Mouse (Mus musculus) forebrain, embryonic 12.5 days (tissue): Measurements from ENCODE around the gene Gde1. TPM values are rescaled to one million over a fixed set of nuclear protein-coding genes. Genes with fewer than 3 reads are reported as not detected.

Experiments used
- ATAC-seq: fragments of 200-750 bp; cut with Nextera tagmentation; 2 replicates; pipeline ENCODE4 v1.8.0; 2017; ENCODE audit warnings: moderate TSS enrichment; ENCODE audit not compliant: low FRiP score
- H3K27ac ChIP-seq: fragments of 300-500 bp; sonication (generic); 2 replicates; pipeline ENCODE4 v1.5.1; 2016; ENCODE audit warnings: mild to moderate bottlenecking
- H3K27me3 ChIP-seq: fragments of 300-500 bp; sonication (generic); 2 replicates; pipeline ENCODE4 v1.6.1; 2016; ENCODE audit warnings: mild to moderate bottlenecking
- H3K36me3 ChIP-seq: fragments of 300-500 bp; sonication (generic); replicated peaks from 2 replicates; pipeline ENCODE4 v1.6.1; 2016; ENCODE audit warnings: mild to moderate bottlenecking
- H3K4me1 ChIP-seq: fragments of 300-500 bp; sonication (generic); 2 replicates; pipeline ENCODE4 v1.6.1; 2016
- H3K4me2 ChIP-seq: fragments of 300-500 bp; sonication (generic); 2 replicates; pipeline ENCODE4 v1.6.1; 2016; ENCODE audit warnings: mild to moderate bottlenecking, moderate library complexity
- H3K4me3 ChIP-seq: fragments of 300-500 bp; sonication (generic); replicated peaks from 2 replicates; pipeline ENCODE4 v1.5.1; 2016; ENCODE audit warnings: mild to moderate bottlenecking
- H3K9ac ChIP-seq: fragments of 300-500 bp; sonication (generic); 2 replicates; pipeline ENCODE4 v1.6.1; 2016; ENCODE audit warnings: mild to moderate bottlenecking
- H3K9me3 ChIP-seq: fragments of 300-500 bp; sonication (generic); 2 replicates; pipeline ENCODE4 v1.6.1; 2016
- WGBS: fragments of 180-500 bp; shearing (Covaris S2); methylation state at CpG from one replicate; pipeline ENCODE4 v1.1.7; 2016; 5-methylcytosine and 5-hydroxymethylcytosine counted together
- polyA plus RNA-seq: library from polyadenylated mRNA; unstranded; fragments of >200 nt; fragmentation: Nextera tagmentation; extraction: Ambion mirVana; gene quantifications from 2 replicates; pipeline ENCODE4 v1.2.1, GENCODE M21; 2016

Gde1 gene
- polyA plus RNA-seq, 1 experiment from 2014 or later = 98.5 TPM

DNA sequence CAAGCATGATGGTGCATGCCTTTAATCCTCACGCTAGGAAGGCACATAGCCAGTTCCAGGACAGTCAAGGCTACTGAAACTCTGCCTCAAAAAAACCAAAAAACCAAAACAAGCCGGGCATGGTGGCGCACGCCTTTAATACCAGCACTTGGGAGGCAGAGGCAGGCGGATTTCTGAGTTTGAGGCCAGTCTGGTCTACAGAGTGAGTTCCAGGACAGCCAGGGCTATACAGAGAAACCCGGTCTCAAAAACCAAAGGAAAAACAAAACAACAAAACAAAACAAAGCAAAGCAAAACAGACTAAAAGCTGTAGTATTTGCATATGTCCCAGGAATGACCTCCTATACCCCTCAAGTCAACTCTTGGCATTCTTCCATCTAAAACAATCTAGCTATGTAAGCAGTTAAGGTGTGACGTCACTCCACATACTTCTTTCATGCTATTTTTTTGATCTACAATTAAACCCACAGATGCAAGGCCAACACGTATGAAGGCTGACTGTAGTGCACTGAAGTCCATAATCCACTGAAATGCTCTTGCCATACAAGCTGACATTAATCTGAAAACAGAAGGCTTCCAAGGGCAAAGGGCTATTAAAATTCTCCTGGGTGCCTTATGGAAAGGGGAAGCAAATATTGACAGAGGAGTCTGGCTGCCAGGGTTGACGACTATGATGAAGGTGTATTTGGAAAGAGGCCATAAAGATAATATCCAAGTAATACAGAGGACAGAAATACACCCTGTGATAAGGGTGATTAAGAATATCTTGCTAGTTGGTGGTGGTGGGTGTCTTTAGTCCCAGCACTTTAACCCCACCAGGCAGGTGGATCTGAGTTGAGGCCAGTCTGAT lies 1.4 kb downstream of the Gde1 start:
- 86% methylated on average over 9 of the region's 9 CpGs for WGBS
- Histone ChIP-seq H3K9me3 (no peaks in the 10 kb centered on the region), H3K9ac (peak overlapping the region; percentile 93), H3K4me3 (peak overlapping the region; percentile 90), H3K27ac (no peak overlapping the region), H3K36me3 (peaks cover 3% of the 10 kb centered on the region; the same call in 1 of the 2 replicates), H3K4me2 (peak overlapping the region; percentile 77), H3K27me3 (no peaks in the 10 kb centered on the region), H3K4me1 (peaks cover 27% of the 10 kb centered on the region)
- ATAC-seq = no peak

DNA sequence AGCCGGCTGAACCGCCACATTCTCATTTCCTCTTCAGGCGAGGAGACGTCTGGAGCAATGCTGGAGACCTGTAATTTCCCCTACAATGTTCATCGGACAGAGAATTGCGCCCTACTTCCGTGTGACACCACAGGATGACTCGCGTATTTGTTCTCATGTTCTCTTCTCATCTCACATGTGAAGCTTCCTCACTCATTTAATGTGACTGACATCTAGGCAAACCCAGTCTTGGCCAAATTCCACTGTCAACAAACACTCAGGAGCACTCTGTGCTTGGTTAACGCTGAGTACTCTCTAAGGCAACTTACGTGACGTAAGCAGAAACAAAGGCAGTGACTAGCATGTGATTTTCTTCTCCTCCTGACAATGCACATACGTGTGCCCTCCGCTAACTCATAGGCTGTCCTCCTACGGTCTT lies 2.4 kb downstream of the Gde1 start:
- no peak overlapping the region for H3K4me2 ChIP-seq
- H3K36me3 ChIP-seq = peaks cover 13% of the 10 kb centered on the region
- WGBS = 94% methylated on average over 15 of the region's 15 CpGs
- no peak overlapping the region for H3K4me3 ChIP-seq
- peaks cover 27% of the 10 kb centered on the region for H3K4me1 ChIP-seq
- H3K9ac ChIP-seq = no peak overlapping the region
- no peak overlapping the region for H3K27ac ChIP-seq
- no peak for ATAC-seq
- no peaks in the 10 kb centered on the region for H3K27me3 ChIP-seq
- H3K9me3 ChIP-seq = no peaks in the 10 kb centered on the region

DNA sequence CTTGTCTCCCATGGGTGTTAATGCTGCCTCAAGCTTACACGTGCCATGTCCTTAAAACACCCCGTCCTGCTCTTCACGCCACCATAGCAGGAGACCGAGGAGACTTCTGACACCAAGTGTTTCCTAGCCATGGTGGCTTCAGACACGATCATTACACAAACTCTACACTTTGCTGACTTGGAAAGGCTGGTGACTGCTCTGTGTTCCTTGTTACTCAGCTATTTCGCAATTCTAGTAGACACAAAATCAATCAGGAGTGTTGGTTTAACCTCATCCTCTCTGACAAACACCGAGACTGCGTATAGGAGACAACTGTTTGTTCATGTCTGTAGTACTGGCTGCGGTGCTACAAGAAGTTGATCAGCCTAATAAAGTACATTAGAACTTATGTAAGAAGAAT lies 6.7 kb downstream of the Gde1 start:
- Histone ChIP-seq H3K27me3 (no peaks in the 10 kb centered on the region), H3K4me1 (peaks cover 8% of the 10 kb centered on the region), H3K36me3 (peaks cover 52% of the 10 kb centered on the region), H3K9ac (no peak overlapping the region), H3K4me3 (no peak overlapping the region), H3K27ac (no peak overlapping the region), H3K4me2 (no peak overlapping the region), H3K9me3 (no peaks in the 10 kb centered on the region)
- WGBS = 97% methylated on average over 9 of the region's 9 CpGs
- no peak for ATAC-seq

DNA sequence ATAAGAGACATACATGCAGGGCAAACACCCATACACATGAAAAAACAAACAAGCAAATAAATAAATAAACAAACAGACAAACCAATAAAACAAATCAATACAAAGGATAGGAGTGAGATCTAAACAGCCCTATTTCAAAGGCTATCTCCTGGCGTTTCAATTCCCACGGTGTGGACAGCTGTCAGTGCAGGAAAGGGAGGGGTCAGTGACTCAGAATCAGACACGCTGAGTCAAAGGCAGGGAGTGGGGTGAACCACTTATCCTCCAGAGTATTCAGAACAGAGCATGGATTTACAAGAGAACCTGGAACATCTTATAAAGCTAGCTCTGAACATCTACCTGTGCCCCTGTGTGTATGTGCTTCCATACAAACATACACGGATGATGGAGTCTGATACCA lies 8.4 kb downstream of the Gde1 start:
- Histone ChIP-seq H3K36me3 (peaks cover 68% of the 10 kb centered on the region), H3K4me3 (no peak overlapping the region), H3K9ac (no peak overlapping the region), H3K9me3 (no peaks in the 10 kb centered on the region), H3K4me1 (no peaks in the 10 kb centered on the region), H3K27me3 (no peaks in the 10 kb centered on the region), H3K4me2 (no peak overlapping the region), H3K27ac (no peak overlapping the region)
- no peak for ATAC-seq
- whole genome bisulfite sequencing = 83% methylated on average over 4 of the region's 4 CpGs

DNA sequence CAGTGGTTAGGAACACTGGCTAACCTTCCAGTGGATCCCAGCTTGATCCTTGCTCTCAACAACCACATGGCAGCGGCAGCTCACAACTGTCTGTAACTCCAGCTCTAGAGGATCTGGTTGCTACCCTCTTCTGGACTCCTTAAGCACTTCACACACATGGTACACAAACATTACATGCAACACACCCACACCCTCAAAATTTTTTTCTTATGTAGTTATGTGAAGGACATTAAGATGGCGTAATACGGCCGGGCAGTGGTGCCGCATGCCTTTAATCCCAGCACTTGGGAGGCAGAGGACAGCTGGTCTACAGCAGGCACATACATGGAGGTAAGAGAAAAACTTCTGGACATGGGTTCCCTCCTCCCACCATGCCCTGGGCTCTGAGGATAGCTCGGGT lies 9.4 kb downstream of the Gde1 start:
- Histone ChIP-seq H3K27ac (no peak overlapping the region), H3K4me3 (no peak overlapping the region), H3K36me3 (peaks cover 75% of the 10 kb centered on the region), H3K9me3 (no peaks in the 10 kb centered on the region), H3K27me3 (no peaks in the 10 kb centered on the region), H3K9ac (no peak overlapping the region), H3K4me2 (no peak overlapping the region), H3K4me1 (no peaks in the 10 kb centered on the region)
- WGBS = 96% methylated on average over 6 of the region's 6 CpGs
- no peak for ATAC-seq

DNA sequence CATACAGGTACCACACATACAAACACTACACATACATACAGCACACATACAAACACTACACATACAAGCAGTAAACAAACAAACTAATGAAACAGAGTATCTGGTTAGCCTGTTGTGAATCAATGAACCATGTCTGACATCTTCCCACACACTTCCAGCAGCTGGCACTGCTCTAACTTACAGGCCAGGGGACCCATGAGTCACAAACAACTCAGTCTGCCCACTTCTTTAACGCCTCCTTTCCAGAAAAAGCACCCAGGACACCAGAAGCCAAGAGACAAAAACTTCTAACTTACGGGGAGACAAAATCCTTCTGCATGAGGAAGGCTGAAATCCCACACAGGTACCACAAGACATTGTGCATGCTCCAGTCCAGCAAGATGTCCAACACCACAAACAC lies 14.3 kb downstream of the Gde1 start:
- ATAC-seq = no peak
- Histone ChIP-seq H3K27ac (no peak overlapping the region), H3K36me3 (peaks cover 86% of the 10 kb centered on the region), H3K4me2 (no peak overlapping the region), H3K9me3 (no peaks in the 10 kb centered on the region), H3K27me3 (no peaks in the 10 kb centered on the region), H3K9ac (no peak overlapping the region), H3K4me3 (no peak overlapping the region), H3K4me1 (no peaks in the 10 kb centered on the region)
- WGBS = 91% methylated on average over 2 of the region's 2 CpGs

DNA sequence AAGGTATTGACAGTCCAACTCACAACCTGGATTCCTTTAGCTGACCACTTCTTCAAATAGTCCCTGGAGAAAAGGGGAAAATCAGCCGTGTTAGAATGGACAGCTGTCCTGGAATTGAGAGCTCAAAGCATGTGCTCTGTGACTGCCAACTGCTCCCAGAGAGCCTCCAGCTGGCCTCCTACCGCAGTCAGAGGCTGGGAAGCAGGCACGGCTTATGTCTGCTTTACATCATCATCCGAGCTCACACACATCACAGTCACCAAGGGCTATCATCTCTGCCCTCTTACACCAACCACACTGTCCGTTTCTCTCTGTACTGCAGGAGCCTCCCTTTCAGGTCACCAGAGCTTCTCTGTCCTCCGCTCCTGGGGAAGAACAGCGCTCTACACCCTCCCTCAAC lies 16.5 kb downstream of the Gde1 start:
- Histone ChIP-seq H3K9ac (no peak overlapping the region), H3K4me1 (no peaks in the 10 kb centered on the region), H3K4me2 (no peak overlapping the region), H3K27ac (no peak overlapping the region), H3K4me3 (no peak overlapping the region), H3K9me3 (no peaks in the 10 kb centered on the region), H3K27me3 (no peaks in the 10 kb centered on the region), H3K36me3 (peaks cover 66% of the 10 kb centered on the region)
- ATAC-seq = no peak
- WGBS = 93% methylated on average over 7 of the region's 7 CpGs

DNA sequence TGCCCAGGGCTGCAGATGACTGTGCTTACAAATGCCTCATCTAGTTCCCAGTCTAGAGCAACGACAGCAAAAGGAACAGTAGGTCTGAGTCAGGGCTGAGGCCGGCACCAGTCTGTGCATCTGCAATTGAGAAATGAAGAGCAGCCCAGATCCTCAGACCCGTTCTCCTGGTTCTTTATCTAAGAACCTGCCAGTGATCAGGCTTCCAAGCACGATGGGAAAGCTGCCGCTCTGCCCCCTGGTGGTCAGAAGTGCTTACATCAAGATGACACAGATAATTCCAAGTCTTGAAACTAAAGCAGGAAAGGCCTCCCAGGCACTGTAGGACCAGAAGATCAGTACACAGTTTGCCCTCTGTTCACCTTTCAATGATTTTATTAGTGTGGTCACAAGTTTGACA lies 17.4 kb downstream of the Gde1 start:
- H3K9ac ChIP-seq = no peak overlapping the region
- no peaks in the 10 kb centered on the region for H3K4me1 ChIP-seq
- WGBS = 26% methylated on average over 5 of the region's 5 CpGs
- peak; percentile 63 for ATAC-seq
- no peaks in the 10 kb centered on the region for H3K9me3 ChIP-seq
- no peak overlapping the region for H3K27ac ChIP-seq
- H3K4me3 ChIP-seq = no peak overlapping the region
- H3K27me3 ChIP-seq = no peaks in the 10 kb centered on the region
- H3K36me3 ChIP-seq = peaks cover 57% of the 10 kb centered on the region
- H3K4me2 ChIP-seq = no peak overlapping the region

DNA sequence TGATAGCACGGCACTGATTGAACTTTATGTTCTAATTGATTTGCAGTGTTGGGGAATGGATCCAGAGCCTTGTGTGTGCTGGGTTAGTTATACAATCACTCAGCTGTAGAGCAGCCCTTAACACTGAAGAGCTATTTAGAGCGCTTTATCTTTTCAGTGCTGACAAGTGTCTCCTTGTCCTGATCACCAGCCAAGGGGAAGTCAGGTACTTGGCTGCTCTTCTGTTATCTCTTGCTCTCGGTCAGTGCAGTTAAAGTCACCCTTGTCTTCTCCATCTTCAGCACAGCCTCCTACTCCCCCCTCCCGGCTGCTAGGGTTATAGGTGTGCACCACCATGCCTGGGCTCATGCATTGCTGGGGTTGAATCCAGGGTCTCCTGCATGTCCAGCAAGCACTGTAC lies 28.8 kb downstream of the Gde1 start:
- H3K4me2 ChIP-seq = no peak overlapping the region
- H3K9me3 ChIP-seq = no peaks in the 10 kb centered on the region
- ATAC-seq = no peak
- WGBS = 84% methylated on average over 4 of the region's 4 CpGs
- H3K4me3 ChIP-seq = no peak overlapping the region
- no peak overlapping the region for H3K27ac ChIP-seq
- H3K9ac ChIP-seq = no peak overlapping the region
- no peaks in the 10 kb centered on the region for H3K36me3 ChIP-seq
- H3K4me1 ChIP-seq = no peaks in the 10 kb centered on the region
- no peaks in the 10 kb centered on the region for H3K27me3 ChIP-seq

DNA sequence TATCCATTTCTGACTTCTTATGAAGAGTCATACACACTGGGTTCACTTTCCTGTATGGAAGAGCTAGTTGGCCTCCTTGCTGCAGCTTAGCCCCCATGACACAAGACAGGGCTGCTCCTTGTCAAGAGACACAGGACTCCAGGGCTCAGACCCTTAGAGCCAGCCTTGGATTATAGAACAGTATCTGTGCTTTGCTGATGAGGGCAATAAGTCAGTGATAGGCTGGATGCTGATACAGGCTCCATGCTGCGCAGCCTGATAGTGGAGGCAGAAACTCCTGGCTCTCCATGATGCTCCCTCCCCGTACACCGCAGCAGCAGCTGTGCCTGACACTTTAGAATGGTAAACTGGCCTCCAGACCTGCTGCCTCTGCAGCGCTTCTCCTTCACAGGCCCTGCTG lies 35.4 kb downstream of the Gde1 start:
- Histone ChIP-seq H3K27me3 (no peaks in the 10 kb centered on the region), H3K36me3 (no peaks in the 10 kb centered on the region), H3K9ac (no peak overlapping the region), H3K9me3 (no peaks in the 10 kb centered on the region), H3K27ac (no peak overlapping the region), H3K4me3 (no peak overlapping the region), H3K4me1 (no peaks in the 10 kb centered on the region), H3K4me2 (no peak overlapping the region)
- 83% methylated on average over 4 of the region's 4 CpGs for WGBS
- ATAC-seq = no peak

DNA sequence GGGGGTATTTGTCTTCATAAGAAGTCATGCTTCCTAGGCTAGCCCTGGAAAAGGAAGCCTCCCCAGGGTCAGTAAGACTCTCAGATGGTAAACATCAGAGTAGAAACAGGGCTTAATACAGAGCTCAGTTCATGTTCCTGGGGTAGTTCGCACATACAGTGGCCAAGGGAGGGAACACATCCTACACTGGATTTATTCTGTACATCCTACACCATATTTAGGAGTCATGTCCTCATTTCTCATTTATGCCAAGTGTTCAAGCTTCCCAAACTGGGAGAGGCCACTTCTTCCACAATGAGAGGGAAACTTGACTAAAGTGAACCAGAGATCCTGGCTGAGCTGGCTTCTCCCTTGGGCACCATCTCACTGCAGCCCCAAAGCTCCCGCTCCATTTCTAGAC lies 37.8 kb downstream of the Gde1 start:
- H3K36me3 ChIP-seq = no peaks in the 10 kb centered on the region
- peaks cover 8% of the 10 kb centered on the region; the same call in 1 of the 2 replicates for H3K9me3 ChIP-seq
- no peak overlapping the region for H3K4me3 ChIP-seq
- H3K27ac ChIP-seq = no peak overlapping the region
- no peak for ATAC-seq
- no peaks in the 10 kb centered on the region for H3K27me3 ChIP-seq
- 98% methylated on average over 2 of the region's 2 CpGs for WGBS
- H3K9ac ChIP-seq = no peak overlapping the region
- H3K4me2 ChIP-seq = no peak overlapping the region
- H3K4me1 ChIP-seq = no peaks in the 10 kb centered on the region

DNA sequence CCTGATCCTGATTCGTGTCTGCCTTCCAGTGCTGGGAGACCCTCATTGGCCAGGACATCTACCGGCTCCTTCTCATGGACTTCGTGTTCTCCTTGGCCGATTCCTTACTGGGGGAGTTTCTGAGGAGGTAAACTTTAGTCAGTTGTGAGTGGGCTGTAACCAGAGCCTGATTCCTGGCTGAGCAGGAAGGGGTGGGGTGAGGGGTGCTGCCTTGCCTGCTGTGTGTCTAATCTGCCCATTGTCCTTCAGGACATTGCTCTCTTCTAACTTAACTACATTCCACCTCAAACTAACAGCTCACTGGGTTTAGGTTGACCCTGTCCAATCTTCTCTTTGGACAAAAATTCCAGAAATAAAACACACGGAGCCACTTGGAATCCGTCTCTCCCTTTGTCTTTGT lies 48.8 kb downstream of the Gde1 start:
- H3K36me3 ChIP-seq = no peaks in the 10 kb centered on the region
- H3K27me3 ChIP-seq = no peaks in the 10 kb centered on the region
- no peak overlapping the region for H3K27ac ChIP-seq
- H3K4me3 ChIP-seq = no peak overlapping the region
- WGBS = 31% methylated on average over 6 of the region's 6 CpGs
- peaks cover 4% of the 10 kb centered on the region; the same call in 1 of the 2 replicates for H3K4me1 ChIP-seq
- H3K4me2 ChIP-seq = no peak overlapping the region
- H3K9me3 ChIP-seq = no peaks in the 10 kb centered on the region
- ATAC-seq = no peak
- H3K9ac ChIP-seq = no peak overlapping the region

DNA sequence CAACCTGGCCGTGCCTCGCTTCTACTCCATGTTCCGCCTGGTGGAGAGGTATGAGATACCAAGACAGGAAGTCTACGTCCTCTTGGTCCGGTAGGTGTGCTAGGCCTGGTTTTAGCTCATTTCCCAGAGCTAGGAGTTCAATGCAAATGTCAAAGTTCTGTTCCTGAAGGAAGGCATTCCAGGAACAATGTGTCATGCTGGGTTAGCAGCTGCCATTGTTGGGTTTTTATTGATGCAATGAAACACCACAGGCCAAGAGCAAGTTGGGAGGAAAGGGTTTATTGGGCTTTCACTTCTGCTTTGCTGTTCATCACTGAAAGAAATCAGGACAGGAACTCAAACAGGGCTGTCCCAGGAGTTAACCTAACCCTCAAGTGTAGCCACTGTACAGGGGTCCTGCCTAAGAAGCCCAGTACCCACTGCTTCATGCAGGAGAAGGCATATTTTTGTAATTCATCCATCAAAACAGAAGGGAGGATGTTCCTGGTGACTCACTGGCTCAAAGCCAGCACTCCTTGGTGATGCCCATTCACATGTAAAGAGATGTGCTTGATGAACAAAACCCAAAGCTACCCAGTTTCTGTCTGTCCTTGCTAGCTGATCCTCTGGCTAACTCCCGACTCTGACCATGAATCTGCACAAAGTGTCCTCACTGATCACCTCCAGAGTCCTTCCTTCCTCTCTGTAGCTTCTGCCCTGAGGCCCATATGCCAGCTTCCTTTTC lies 52.8 kb downstream of the Gde1 start:
- Histone ChIP-seq H3K4me1 (peaks cover 4% of the 10 kb centered on the region; the same call in 1 of the 2 replicates), H3K36me3 (no peaks in the 10 kb centered on the region), H3K27me3 (no peaks in the 10 kb centered on the region), H3K4me3 (no peak overlapping the region), H3K9me3 (no peaks in the 10 kb centered on the region), H3K27ac (no peak overlapping the region), H3K9ac (no peak overlapping the region), H3K4me2 (no peak overlapping the region)
- WGBS = 87% methylated on average over 6 of the region's 6 CpGs
- ATAC-seq = no peak
